Mouse (Mus musculus) olfactory bulb, adult 2 months (tissue): ENCODE data around the gene Setd7. TPM values are rescaled to one million over a fixed set of nuclear protein-coding genes. Genes with fewer than 3 reads are reported as not detected.

ENCODE experiments used
- H3K27ac ChIP-seq: fragments of 200-500 bp; 2 replicates; pipeline ENCODE4 v1.5.1; 2012; ENCODE audit warnings: low read depth, low read length; ENCODE audit not compliant: insufficient read depth
- H3K4me1 ChIP-seq: fragments of 200-500 bp; 2 replicates; pipeline ENCODE4 v1.6.1; 2012; ENCODE audit warnings: low read length; ENCODE audit not compliant: control insufficient read depth, insufficient read depth
- H3K4me3 ChIP-seq: fragments of 200-500 bp; 2 replicates; pipeline ENCODE4 v1.5.1; 2012; ENCODE audit warnings: mild to moderate bottlenecking, low read depth, low read length, moderate library complexity; ENCODE audit not compliant: insufficient read depth
- CTCF ChIP-seq: fragments of 200-500 bp; IDR thresholded peaks from 2 replicates; pipeline ENCODE4 v1.5.1; 2012; ENCODE audit warnings: low read depth, mild to moderate bottlenecking, low read length, moderate library complexity; ENCODE audit not compliant: insufficient read depth
- POLR2A ChIP-seq: fragments of 200-500 bp; IDR thresholded peaks from 2 replicates; pipeline ENCODE4 v1.6.1; 2012; ENCODE audit warnings: mild to moderate bottlenecking, low read depth, low read length, moderate library complexity; ENCODE audit not compliant: insufficient read depth
- WGBS: fragments of 180-500 bp; shearing (Covaris S2); methylation state at CpG from one replicate; pipeline ENCODE4 v1.1.7; 2018; 5-methylcytosine and 5-hydroxymethylcytosine counted together
- polyA plus RNA-seq: library from polyadenylated mRNA; stranded (reverse); fragments of >200 nt; gene quantifications from 2 replicates; pipeline ENCODE4 v1.2.4, GENCODE M21; 2012; ENCODE audit warnings: low replicate concordance; ENCODE audit not compliant: missing spikeins, insufficient read depth, insufficient read length

The Setd7 gene
- polyA plus RNA-seq, 1 experiment = not detected

DNA sequence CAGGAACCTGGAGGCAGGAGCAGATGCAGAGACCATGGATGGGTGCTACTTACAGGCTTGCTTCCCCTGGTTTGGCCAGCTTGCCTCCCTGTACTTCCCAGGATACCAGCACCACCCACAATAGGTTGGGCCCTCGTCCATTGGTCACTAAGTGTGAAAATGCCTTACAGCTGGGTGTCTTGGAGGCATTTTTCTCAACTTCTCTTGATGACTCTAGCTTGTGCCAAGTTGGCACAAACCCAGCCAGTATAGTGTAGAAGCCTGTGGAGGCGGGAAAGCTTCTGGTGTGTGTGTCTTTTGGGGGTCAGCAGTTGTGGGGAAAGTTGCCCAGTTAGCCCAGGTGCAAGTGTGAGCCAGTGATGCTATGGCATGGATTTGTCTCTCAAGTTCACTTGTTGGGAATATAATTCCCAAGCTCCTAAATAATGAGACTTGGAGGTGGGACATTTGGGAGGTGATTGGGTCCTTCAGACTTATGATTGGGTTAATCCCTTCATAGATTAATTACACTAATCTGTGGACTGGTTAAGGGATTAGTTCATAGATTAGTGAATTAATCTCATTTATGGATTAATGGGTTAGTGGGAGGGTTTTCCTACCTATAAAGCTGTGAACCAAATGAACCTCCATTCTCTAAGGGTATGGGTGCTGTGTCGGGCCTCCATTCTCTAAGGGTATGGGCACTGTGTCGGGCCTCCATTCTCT, 74.0 kb downstream of the Setd7 start:
- H3K4me3 ChIP-seq = no peak overlapping the region
- H3K27ac ChIP-seq = no peak overlapping the region
- 74% methylated on average over 4 of the region's 4 CpGs for WGBS
- TF ChIP-seq CTCF = no peak
- TF ChIP-seq POLR2A = no peak
- H3K4me1 ChIP-seq = peaks cover 5% of the 10 kb centered on the region; the same call in 1 of the 2 replicates

GRCm38 (mm10) chr3:51485347-51485746, 75.3 kb downstream of the Setd7 start:
- TF ChIP-seq POLR2A (no peak), CTCF (no peak)
- WGBS = 59% methylated on average over 4 of the region's 4 CpGs

GRCm38 (mm10) chr3:51484370-51484769, 76.3 kb downstream of the Setd7 start:
- WGBS = 0% methylated on average over 33 of the region's 33 CpGs
- H3K4me3 ChIP-seq = peak overlapping the region; percentile 83
- TF ChIP-seq POLR2A (no peak), CTCF (no peak)
- peak overlapping the region; percentile 63 for H3K27ac ChIP-seq
- peaks cover 5% of the 10 kb centered on the region; the same call in 1 of the 2 replicates for H3K4me1 ChIP-seq

More at GRCm38 (mm10) chr3:51485347-51485746, 75.3 kb downstream of the Setd7 start:
- Histone ChIP-seq H3K4me3 (no peak overlapping the region), H3K27ac (no peak overlapping the region), H3K4me1 (peaks cover 5% of the 10 kb centered on the region; the same call in 1 of the 2 replicates)

GRCm38 (mm10) chr3:51483741-51484359, 76.8 kb downstream of the Setd7 start, which contains the start of gene Rab33b:
Rab33b (plus strand) TSS chr3:51483920.
- Histone ChIP-seq H3K27ac (peak within 1 kb of the TSS; percentile 81), H3K4me3 (peak within 1 kb of the TSS; percentile 83), H3K4me1 (peaks cover 5% of the 10 kb centered on the region; the same call in 1 of the 2 replicates)
- under 1% methylated on average over 69 of the region's 70 CpGs for WGBS
- TF ChIP-seq CTCF (no peak), POLR2A (peak; percentile 82)

DNA sequence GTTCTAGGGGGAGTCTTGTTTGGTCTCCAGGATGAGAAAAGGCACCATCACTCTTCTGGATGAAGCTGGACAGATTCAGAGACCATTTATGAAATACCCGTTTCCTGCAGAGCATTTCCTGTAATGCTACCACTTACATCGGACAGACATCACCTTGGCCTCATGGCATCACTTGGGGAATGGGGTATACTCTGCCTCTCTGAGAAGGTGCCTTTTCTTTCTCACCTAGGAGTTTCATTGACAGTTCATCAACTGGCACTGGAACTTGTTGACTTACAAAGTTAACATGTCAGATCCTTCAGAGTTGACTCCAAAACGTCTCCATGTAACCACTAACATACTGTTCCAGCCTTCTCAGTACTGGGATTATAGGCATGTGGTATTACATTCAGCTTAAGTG, 77.9 kb downstream of the Setd7 start:
- WGBS = 71% methylated on average over 3 of the region's 3 CpGs
- no peak overlapping the region for H3K27ac ChIP-seq
- H3K4me1 ChIP-seq = peaks cover 5% of the 10 kb centered on the region; the same call in 1 of the 2 replicates
- TF ChIP-seq CTCF (no peak), POLR2A (no peak)
- no peak overlapping the region for H3K4me3 ChIP-seq

DNA sequence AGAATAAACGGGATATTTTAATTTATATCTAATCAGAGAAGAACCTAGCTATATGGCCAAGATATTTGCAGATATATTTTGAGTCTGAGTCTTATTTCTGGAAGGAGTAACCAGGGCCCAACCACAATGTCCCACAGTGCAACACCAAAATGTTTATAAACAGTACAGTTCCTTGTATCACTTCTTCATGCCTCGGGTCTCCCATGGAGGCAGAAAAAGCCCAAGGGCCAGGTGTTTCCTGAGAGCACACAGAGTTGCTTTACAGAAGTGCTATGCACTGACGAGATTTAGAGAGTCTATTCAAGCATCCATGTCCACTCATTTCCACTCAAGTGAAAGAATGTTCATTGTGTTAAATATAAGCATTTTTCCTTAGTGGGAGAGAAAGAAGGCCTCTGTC, 78.8 kb downstream of the Setd7 start:
- 39% methylated on average over 3 of the region's 3 CpGs for WGBS
- Histone ChIP-seq H3K27ac (no peak overlapping the region), H3K4me1 (peaks cover 5% of the 10 kb centered on the region; the same call in 1 of the 2 replicates), H3K4me3 (no peak overlapping the region)
- no peak for TF ChIP-seq POLR2A
- no peak for TF ChIP-seq CTCF

- H3K4me1 ChIP-seq = no peaks in the 10 kb centered on the region
- H3K27ac ChIP-seq = no peak overlapping the region
- TF ChIP-seq CTCF (no peak), POLR2A (no peak)
- H3K4me3 ChIP-seq = no peak overlapping the region
Observed at GRCm38 (mm10) chr3:51481059-51481458, 79.6 kb downstream of the Setd7 start.

GRCm38 (mm10) chr3:51479893-51480292, 80.8 kb downstream of the Setd7 start:
- TF ChIP-seq CTCF (no peak), POLR2A (no peak)
- Histone ChIP-seq H3K4me1 (no peaks in the 10 kb centered on the region), H3K27ac (no peak overlapping the region), H3K4me3 (no peak overlapping the region)
- WGBS = 47% methylated on average over 2 of the region's 2 CpGs

GRCm38 (mm10) chr3:51475706-51476105, 85.0 kb downstream of the Setd7 start:
- Histone ChIP-seq H3K27ac (no peak overlapping the region), H3K4me1 (no peaks in the 10 kb centered on the region), H3K4me3 (no peak overlapping the region)
- TF ChIP-seq POLR2A (no peak), CTCF (no peak)
- WGBS = 68% methylated on average over 4 of the region's 4 CpGs
